Mouse (Mus musculus) kidney, embryonic 14.5 days (tissue): ENCODE data around the gene Cend1. TPM values are rescaled to one million over a fixed set of nuclear protein-coding genes. Genes with fewer than 3 reads are reported as not detected.

Experiments used
- ATAC-seq: fragments of 200-750 bp; cut with Nextera tagmentation; 2 replicates; pipeline ENCODE4 v1.8.0; 2017; ENCODE audit warnings: moderate number of reproducible peaks, mild to moderate bottlenecking, moderate TSS enrichment, moderate library complexity; ENCODE audit not compliant: low FRiP score, low TSS enrichment
- H3K27ac ChIP-seq: fragments of 300-500 bp; sonication (generic); 2 replicates; pipeline ENCODE4 v1.5.1; 2014; ENCODE audit warnings: low read depth, mild to moderate bottlenecking, low read length, moderate library complexity, mixed read lengths
- H3K27me3 ChIP-seq: fragments of 300-500 bp; sonication (generic); 2 replicates; pipeline ENCODE4 v1.6.1; 2014; ENCODE audit warnings: mild to moderate bottlenecking, low read length; ENCODE audit not compliant: control insufficient read depth, insufficient read depth
- H3K36me3 ChIP-seq: fragments of 300-500 bp; sonication (generic); 2 replicates; pipeline ENCODE4 v1.6.1; 2014; ENCODE audit warnings: low read length, mixed read lengths; ENCODE audit not compliant: control insufficient read depth, insufficient read depth
- H3K4me1 ChIP-seq: fragments of 300-500 bp; sonication (generic); 2 replicates; pipeline ENCODE4 v1.6.1; 2014; ENCODE audit warnings: low read length, mixed read lengths; ENCODE audit not compliant: control insufficient read depth, insufficient read depth
- H3K4me2 ChIP-seq: fragments of 300-500 bp; sonication (generic); replicated peaks from 2 replicates; pipeline ENCODE4 v1.6.1; 2014; ENCODE audit warnings: low read depth, mild to moderate bottlenecking, low read length
- H3K4me3 ChIP-seq: fragments of 300-500 bp; sonication (generic); 2 replicates; pipeline ENCODE4 v1.5.1; 2014; ENCODE audit warnings: mild to moderate bottlenecking, low read length
- H3K9ac ChIP-seq: fragments of 300-500 bp; sonication (generic); 2 replicates; pipeline ENCODE4 v1.6.1; 2014; ENCODE audit warnings: low read depth, mild to moderate bottlenecking, low read length, moderate library complexity
- H3K9me3 ChIP-seq: fragments of 300-500 bp; sonication (generic); 2 replicates; pipeline ENCODE4 v1.6.1; 2016; ENCODE audit warnings: low read length; ENCODE audit not compliant: control insufficient read depth
- WGBS: fragments of 180-500 bp; shearing (Covaris S2); extraction: QIAGEN DNeasy Blood & Tissue Kit; methylation state at CpG from one replicate; pipeline ENCODE4 v1.1.7; 2014; 5-methylcytosine and 5-hydroxymethylcytosine counted together
- polyA plus RNA-seq: library from polyadenylated mRNA; unstranded; fragments of >200 nt; fragmentation: Nextera tagmentation; extraction: Ambion mirVana; gene quantifications from 2 replicates; pipeline ENCODE4 v1.2.1, GENCODE M21; 2014

Gene Cend1
- polyA plus RNA-seq, 1 experiment from 2014 or later: 0.46 TPM

DNA sequence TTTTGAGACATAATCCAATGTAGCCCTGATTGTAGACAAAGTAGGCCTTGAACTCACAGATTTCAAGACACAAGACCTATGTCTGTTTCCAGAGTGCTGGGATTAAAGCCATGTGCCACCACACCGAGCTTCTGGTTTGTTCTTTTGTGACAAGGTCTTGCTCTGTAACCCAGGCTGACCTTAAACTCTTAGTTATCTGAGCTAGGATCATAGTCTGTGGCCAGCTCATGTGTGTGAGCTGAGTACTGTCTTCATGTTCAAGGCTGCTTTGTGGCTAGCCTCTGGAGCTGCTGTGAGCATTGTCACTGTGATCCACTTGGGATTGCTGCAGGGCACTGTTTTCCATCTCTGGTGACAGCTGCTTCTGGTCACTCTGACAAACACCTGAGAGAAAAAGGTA, 33.9 kb downstream of the Cend1 start:
- Histone ChIP-seq H3K27ac (no peak overlapping the region), H3K4me3 (no peak overlapping the region), H3K4me2 (no peak overlapping the region), H3K9me3 (no peaks in the 10 kb centered on the region), H3K4me1 (peaks cover 8% of the 10 kb centered on the region), H3K27me3 (no peaks in the 10 kb centered on the region), H3K9ac (no peak overlapping the region), H3K36me3 (peaks cover 35% of the 10 kb centered on the region)
- 76% methylated on average over 1 of the region's 1 CpGs for WGBS
- ATAC-seq: no peak

DNA sequence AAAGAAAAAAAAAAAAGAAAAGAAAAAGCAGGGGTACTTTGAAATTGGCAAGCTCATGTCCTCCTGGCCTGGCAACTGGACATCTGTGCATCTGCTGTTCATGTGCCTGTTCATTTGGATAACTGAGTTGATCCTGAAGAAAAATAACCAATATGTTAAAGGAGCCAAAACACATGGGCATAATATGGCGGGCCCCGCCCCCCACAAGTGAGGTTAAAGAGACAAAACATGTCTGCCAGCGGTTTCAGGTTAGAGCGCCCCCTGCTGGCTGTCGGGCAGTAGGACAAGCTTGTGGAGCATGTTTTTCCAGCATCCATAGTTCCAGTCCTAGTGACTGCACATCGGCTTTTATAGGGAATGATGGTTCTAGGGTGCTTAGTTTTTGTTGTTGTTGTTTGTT, 34.5 kb downstream of the Cend1 start:
- peaks cover 29% of the 10 kb centered on the region for H3K36me3 ChIP-seq
- no peak overlapping the region for H3K4me3 ChIP-seq
- ATAC-seq: no peak
- no peak overlapping the region for H3K4me2 ChIP-seq
- H3K4me1 ChIP-seq: peaks cover 8% of the 10 kb centered on the region
- H3K9ac ChIP-seq: no peak overlapping the region
- WGBS: 28% methylated on average over 6 of the region's 6 CpGs
- H3K27me3 ChIP-seq: no peaks in the 10 kb centered on the region
- no peak overlapping the region for H3K27ac ChIP-seq
- no peaks in the 10 kb centered on the region for H3K9me3 ChIP-seq

DNA sequence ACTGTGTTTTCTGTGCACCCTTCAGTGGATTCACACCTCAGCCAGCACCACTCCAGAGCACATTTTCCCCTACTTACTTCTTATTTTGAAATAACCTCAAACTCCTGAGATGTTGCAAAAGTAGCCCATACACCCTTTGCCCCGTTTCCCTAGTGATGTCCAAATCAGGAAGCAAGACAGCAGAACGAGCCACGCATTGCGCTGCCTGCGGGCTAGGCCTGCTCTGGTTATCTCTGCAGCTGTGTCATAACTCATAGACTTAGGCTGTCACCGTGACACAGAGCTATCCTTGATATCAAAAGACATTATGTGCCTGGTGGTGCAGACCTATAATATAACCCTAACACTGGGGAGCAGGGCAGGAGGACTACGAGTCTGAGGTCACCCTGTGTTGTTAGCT, 35.1 kb downstream of the Cend1 start:
- no peak overlapping the region for H3K4me3 ChIP-seq
- no peak overlapping the region for H3K4me2 ChIP-seq
- no peak for ATAC-seq
- no peaks in the 10 kb centered on the region for H3K9me3 ChIP-seq
- H3K36me3 ChIP-seq: peaks cover 24% of the 10 kb centered on the region
- H3K9ac ChIP-seq: no peak overlapping the region
- no peaks in the 10 kb centered on the region for H3K27me3 ChIP-seq
- H3K4me1 ChIP-seq: peaks cover 8% of the 10 kb centered on the region
- 89% methylated on average over 7 of the region's 7 CpGs for WGBS
- H3K27ac ChIP-seq: no peak overlapping the region

DNA sequence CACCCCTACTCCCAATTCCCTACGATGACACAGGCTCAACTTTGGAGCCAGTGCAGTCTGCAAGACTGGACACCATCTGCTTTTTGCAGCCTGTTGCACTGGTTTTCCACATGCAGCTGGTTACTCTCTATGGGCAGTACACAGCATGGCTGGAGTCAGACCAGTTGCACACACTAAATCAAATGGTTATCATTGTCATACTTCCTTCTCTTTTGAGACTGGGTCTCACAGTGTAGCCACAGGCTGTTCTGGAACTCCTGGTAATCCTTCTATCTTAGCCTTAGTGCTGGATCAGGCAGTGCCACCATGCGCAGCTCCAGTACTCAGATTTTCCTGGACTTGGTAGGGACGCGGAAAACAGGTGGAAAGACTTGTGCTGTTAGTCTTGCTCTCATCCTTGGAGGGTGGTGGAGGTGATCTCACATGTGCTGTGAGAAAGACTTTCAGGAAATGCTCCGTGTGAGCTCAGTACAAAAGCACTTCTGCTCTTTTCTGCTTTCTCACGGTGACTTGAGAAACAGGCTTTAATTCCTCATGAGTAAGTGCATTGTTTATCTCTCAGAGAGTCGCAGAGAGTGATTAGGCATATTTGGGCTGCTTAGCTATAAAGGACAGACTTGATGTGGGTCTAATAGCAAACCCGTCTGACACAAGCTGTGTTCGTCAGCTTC, 36.6 kb downstream of the Cend1 start:
- Histone ChIP-seq H3K9ac (peak overlapping the region; percentile 76), H3K9me3 (no peaks in the 10 kb centered on the region), H3K4me1 (peaks cover 8% of the 10 kb centered on the region), H3K4me3 (peak overlapping the region; percentile 62), H3K27me3 (no peaks in the 10 kb centered on the region), H3K27ac (no peak overlapping the region; the same call in 1 of the 2 replicates), H3K36me3 (peaks cover 11% of the 10 kb centered on the region; the same call in 1 of the 2 replicates), H3K4me2 (peak overlapping the region; percentile 92)
- ATAC-seq: no peak
- WGBS: 38% methylated on average over 9 of the region's 9 CpGs

DNA sequence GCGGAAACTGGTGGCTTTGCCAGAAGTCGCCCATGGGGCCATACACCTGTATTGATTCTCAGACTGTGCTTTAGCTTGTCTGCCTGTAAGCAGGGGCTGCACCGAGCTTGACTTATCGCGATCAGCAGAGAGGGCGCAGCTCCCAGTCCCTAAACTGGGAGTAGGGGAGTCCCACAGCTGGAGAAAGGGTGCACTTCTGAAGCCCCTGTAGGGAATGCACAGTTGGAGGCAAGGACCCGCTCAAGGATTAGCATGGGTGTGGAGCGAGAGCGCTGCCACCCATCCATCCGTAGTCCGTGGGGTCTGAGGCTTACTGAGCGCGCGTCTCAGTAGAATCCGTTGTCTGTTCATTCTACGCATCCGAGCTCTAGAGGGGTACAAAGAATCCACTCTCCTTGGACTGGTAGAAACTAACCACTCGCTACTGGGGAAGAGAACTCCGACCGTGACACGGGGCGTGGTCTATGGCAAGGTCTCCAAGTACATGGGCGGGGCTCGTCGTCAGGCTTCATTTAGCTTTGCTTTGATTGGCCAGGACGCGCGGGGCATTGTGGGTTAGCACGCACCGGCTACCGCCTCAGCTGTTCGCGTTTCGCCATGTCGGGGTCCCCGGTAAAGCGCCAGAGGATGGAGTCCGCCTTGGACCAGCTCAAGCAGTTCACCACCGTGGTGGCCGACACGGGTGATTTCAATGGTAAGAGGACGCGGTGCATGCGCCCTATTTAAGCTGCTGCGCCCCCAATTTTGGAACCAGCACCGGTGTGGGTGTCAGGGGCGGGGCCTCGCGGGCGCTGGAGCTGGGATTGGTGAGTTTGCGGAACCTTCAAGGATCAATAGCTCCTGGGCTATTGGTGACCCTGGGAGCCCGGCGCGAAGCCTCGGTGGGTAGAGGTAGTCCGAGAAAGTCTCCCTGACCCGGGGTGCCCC, 37.4 kb downstream of the Cend1 start, which contains the start of gene Taldo1:
Taldo1 (plus strand) TSS at position 575 of the 927 bp plus-strand sequence.
- peak within 1 kb of the TSS; percentile 76 for H3K9ac ChIP-seq
- H3K27ac ChIP-seq: peak within 1 kb of the TSS; percentile 81
- H3K4me3 ChIP-seq: peak within 1 kb of the TSS; percentile 62
- H3K27me3 ChIP-seq: no peaks in the 10 kb centered on the region
- H3K4me1 ChIP-seq: peaks cover 8% of the 10 kb centered on the region
- H3K36me3 ChIP-seq: peaks cover 11% of the 10 kb centered on the region; the same call in 1 of the 2 replicates
- peak; percentile 96 for ATAC-seq
- H3K4me2 ChIP-seq: peak within 1 kb of the TSS; percentile 92
- H3K9me3 ChIP-seq: no peaks in the 10 kb centered on the region
- WGBS: 1% methylated on average over 57 of the region's 57 CpGs

DNA sequence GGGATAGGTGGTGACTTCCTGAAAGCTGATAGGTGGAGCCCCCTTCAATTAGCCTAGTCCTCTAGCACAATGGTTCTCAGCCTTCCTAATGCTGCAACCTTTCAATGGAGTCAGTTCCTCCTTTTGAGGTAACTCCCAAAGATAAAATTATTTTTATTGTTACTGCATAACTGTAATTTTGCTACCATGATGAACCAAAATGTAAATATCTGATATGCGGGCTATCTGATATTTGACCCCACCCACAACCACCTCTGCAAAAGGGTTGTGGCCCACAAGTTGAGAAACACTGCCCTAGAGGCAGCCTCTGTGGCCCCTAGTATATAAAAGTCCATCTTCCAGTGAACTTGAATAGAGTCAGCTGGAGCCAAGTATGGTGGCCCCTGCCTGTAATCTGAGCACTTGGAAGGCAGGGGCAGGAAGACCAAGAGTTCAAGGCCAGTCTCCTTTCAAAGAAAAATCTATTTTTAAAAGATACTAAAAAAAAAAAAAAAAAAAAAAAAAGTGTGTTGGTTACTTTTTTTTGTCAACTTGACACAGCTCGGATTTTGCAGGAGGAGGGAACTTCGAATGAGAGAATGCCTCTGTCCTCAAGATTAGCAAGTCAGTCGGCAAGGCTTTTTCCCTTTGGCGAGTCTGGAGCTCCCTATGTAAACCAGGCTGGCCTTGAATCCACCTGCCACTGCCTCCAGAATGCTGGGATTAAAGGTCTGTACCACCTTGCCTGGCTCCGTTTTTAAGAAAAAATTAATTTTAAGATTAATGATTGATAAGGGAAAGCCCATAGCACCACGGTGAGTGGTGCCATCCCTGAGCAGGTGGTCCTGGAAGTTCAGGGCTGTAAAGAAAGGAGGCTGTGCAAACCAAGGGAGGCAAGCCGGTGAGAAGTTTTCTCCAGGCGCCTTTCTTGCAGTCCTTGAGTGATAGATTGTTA, 38.7 kb downstream of the Cend1 start:
- Histone ChIP-seq H3K9ac (no peak overlapping the region), H3K36me3 (no peaks in the 10 kb centered on the region), H3K9me3 (no peaks in the 10 kb centered on the region), H3K27ac (no peak overlapping the region), H3K4me3 (no peak overlapping the region), H3K27me3 (no peaks in the 10 kb centered on the region), H3K4me2 (peak overlapping the region; percentile 92; the same call in 1 of the 2 replicates), H3K4me1 (peaks cover 8% of the 10 kb centered on the region)
- no peak for ATAC-seq
- 54% methylated on average over 9 of the region's 9 CpGs for WGBS

DNA sequence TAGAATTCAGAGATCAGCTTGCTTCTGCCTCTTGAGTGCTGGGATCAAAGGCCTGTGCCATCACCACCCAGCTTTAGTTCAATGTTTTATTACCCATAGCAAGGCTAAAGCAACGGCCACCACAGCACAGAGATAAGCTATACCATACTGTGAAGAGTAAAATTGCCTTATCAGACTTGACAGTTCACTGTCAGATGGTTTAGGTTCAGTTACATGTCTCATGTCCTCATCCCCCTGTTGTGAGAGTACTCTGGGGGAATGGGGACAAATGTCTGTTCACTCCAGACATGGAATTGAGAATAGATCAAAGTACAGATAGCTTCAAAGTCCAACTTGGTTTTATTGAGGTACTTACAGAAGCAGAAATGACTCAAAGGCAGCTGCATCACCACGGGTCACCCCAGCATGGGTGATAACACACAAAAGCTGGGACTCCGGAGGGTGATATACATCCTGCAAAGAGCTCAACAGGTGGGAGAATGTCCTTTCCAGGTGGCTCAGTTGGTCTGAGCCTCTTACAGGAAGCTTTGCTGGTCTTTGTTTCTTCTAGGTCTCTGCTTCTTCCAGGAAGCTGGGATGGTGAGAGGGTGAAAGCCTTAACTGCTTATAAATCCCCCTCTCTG, 40.7 kb downstream of the Cend1 start:
- no peak overlapping the region for H3K4me2 ChIP-seq
- WGBS: 33% methylated on average over 3 of the region's 3 CpGs
- ATAC-seq: no peak
- no peak overlapping the region for H3K4me3 ChIP-seq
- H3K27me3 ChIP-seq: no peaks in the 10 kb centered on the region
- peaks cover 8% of the 10 kb centered on the region for H3K4me1 ChIP-seq
- no peak overlapping the region for H3K27ac ChIP-seq
- H3K36me3 ChIP-seq: no peaks in the 10 kb centered on the region
- H3K9ac ChIP-seq: no peak overlapping the region
- no peaks in the 10 kb centered on the region for H3K9me3 ChIP-seq

DNA sequence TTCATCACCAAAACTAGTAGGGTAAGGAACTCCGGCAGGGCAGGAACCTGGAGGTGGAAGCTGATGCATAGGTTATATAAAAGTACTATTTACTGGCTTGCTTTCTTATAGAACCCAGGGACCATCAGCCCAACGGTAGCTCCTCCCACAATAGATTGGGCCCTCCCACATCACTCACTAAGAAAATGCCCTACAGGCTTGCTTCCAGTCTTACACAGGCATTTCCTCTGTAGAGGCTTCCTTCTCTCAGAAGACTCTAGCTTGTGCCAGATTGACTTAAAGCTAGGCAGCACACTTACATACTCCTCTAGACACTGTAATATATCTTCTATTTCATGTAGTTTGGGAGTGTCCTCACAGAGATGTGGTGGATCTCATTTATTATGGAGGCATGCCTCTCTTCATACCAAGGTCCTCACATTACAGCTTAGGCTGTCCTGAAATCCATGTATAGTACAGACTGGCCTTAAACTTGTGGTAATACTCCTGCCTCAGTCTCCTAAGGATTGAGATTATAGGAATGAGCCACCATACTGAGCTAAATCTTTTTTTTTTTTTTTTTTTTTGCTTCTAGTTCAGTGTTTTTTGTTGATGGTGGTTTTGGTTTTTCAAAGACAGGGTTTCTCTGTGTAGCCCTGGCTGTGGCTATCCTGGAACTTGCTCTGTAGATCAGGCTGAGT, 41.3 kb downstream of the Cend1 start:
- WGBS: 37% methylated on average over 2 of the region's 2 CpGs
- H3K4me2 ChIP-seq: no peak overlapping the region
- no peaks in the 10 kb centered on the region for H3K36me3 ChIP-seq
- H3K4me3 ChIP-seq: no peak overlapping the region
- no peaks in the 10 kb centered on the region for H3K27me3 ChIP-seq
- no peak overlapping the region for H3K9ac ChIP-seq
- H3K27ac ChIP-seq: no peak overlapping the region
- H3K4me1 ChIP-seq: peaks cover 5% of the 10 kb centered on the region
- no peak for ATAC-seq
- no peaks in the 10 kb centered on the region for H3K9me3 ChIP-seq
